Mouse (Mus musculus) ES-Bruce4 (cell line): ENCODE measurements around the gene Zbtb24.

ENCODE experiments used
- CTCF ChIP-seq: IDR thresholded peaks from one replicate; pipeline ENCODE4 v1.8.1; 2011; ENCODE audit warnings: low read depth, low read length
- EP300 ChIP-seq: IDR thresholded peaks from 2 replicates; pipeline ENCODE4 v1.6.1; 2011; ENCODE audit warnings: low read depth, low read length; ENCODE audit not compliant: insufficient read depth
- POLR2A ChIP-seq: IDR thresholded peaks from one replicate; pipeline ENCODE4 v1.8.1; 2011; ENCODE audit warnings: low read length; ENCODE audit not compliant: insufficient read depth

- TF ChIP-seq POLR2A (peak; percentile 76), CTCF (no peak), EP300 (0 out of 2 replicates have a peak, but pooled peaks have one; percentile 43)
These were observed at the start of gene Zbtb24 for GRCm38 (mm10) chr10:41450137-41450670.
